Mouse (Mus musculus): ENCODE results near the gene Ptgds.

The Ptgds gene

DNA sequence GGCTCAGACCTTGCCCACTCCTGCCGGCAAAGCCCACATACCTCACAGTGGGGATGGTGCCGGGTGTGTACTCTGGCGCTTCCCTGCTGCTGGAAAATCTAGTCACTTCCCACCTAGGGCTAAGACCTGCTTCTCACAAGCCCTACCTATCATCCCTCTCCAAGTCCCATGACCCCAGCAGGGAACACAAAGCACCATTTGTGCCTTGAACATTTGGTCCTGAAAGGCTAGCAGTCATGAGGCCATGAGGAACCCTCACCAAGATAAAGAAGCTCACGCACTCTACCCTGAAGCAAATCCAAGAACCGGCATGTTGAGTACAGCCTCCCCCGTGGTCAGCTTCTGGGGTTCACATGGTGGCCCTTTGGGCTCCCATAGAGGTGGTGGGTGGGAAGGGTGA is at the start of gene Ptgds:
Ptgds (minus strand) TSS at position 78 of the 400 bp plus-strand sequence.
- DNase-seq (ENCODE audit: low spot score), result no peak

- no peak for DNase-seq (ENCODE audit: low spot score)
These were observed 40.1 kb upstream of the Ptgds start for GRCm38 (mm10) chr2:25509912-25510311.

DNA sequence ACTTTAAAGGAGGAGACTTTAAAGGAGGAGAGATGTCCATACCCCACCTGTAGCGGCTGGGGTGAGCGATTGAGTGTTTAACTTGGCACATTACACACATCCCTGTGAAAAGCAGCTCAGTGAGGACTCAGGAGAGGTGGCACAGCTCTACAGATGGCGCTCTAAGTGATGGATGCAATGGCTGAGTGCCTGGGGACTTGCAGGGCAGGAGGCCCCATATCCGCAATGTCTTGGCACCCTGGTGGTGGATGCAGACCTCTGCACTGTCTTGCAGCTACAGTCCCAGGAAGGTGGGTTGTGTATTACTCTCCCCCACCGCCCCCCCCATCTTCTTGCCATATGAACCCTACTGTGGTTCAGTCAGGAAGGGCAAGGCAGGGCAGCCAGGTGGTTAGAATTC is 37.1 kb upstream of the Ptgds start:
- no peak for DNase-seq (ENCODE audit: low spot score)

GRCm38 (mm10) chr2:25505860-25506259 is 36.0 kb upstream of the Ptgds start:
- no peak for DNase-seq (ENCODE audit: low spot score)

DNA sequence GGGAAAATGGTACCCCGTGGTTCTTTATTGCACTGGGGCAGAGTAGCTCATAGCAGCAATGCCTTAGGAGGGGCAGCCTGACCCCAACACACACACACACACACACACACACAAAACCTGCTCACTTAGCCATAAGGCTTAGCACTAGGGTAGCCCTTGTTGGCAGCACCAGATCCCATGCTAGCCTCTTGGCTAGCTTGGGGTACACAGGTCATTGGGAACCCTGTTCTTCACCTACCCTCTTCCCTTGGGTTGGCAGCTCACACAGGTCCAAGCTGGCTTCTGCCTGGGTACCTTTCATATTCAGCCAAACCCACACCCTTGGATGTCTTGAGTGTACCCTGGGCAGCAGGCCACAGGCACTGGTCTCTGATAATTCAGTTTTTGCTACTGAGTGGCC is 35.2 kb upstream of the Ptgds start:
- no peak for DNase-seq (ENCODE audit: low spot score)

DNA sequence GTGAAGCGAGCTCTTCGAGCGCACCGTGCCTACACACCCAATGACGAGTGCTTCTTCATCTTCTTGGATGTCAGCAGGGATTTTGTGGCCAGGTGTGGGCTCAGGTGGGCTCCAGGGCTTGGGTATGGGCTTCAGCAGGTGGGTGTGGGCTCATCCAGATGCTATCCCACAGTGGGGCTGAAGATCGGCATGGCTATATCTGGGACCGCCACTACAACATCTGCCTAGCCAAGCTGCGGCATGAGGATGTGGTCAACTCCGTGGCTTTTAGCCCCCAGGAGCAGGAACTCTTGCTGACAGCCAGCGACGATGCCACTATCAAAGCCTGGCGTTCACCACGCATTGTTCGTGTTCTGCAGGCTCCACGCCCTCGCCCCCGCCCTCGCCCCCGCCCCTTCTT is 34.7 kb upstream of the Ptgds start:
- DNase-seq (ENCODE audit: low spot score), result no peak

DNA sequence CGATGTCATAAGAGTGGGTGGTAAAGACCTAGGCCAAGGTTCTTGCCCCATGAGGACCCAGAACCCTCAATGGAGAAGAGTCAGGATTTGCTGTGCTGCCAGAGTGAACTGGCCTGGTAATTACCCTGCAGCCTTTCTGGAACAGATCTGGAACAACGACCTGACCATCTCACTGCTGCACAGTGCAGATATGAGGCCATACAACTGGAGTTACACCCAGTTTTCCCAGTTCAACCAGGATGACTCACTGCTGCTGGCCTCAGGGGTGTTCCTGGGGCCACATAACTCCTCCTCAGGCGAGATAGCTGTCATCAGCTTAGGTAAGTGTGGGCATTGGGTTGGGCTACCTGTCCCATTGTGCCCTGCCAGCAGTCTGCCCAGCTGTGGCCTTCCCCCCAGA is 32.9 kb upstream of the Ptgds start:
- DNase-seq (ENCODE audit: low spot score), result no peak

DNA sequence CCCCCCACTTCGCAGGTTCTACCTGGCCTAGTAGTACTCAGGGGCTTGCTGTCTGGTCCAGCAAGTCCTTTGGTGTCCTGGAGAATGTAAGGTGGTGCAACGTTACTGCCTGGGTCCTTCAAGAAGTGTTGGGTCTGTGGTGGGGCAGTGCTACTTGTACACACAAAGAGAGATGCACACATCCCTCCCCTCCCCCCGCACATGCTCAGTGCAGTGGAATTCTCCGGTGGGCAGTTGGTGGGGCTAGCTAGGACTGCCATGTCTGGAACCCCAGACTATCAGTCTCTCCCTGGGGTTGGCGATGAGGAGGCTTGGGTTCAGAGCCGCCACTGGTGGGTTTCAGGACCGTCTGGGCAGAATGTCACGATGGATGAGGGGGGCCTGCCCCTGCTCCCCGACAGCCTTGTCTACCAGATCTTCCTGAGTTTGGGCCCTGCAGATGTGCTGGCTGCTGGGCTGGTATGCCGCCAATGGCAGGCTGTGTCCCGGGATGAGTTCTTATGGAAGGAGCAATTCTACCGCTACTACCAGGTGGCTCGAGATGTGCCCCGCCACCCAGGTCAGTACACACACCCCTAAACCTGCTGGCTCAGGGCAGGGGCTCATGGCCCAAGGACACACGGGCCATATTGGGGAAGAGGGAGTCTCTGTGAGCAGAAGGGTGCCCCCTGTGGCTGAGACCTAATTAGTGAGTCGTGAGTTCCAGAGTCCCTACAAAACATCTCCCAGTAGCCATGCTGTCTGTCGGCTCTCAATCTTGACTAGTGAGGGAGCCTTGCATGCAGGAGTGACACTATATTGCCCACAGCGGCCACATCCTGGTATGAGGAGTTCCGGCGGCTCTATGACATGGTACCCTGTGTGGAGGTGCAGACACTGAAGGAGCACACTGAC is 32.0 kb upstream of the Ptgds start, which contains the start of gene C8g:
C8g (minus strand) TSS at position 127 of the 894 bp plus-strand sequence.
- DNase-seq (ENCODE audit: low spot score), result no peak

- DNase-seq (ENCODE audit: low spot score), result peak; percentile 46
These were observed 30.9 kb upstream of the Ptgds start, which contains the start of gene Fbxw5 for GRCm38 (mm10) chr2:25500576-25501405. Gene Fbxw5, plus strand, starts transcription at chr2:25500750.

DNA sequence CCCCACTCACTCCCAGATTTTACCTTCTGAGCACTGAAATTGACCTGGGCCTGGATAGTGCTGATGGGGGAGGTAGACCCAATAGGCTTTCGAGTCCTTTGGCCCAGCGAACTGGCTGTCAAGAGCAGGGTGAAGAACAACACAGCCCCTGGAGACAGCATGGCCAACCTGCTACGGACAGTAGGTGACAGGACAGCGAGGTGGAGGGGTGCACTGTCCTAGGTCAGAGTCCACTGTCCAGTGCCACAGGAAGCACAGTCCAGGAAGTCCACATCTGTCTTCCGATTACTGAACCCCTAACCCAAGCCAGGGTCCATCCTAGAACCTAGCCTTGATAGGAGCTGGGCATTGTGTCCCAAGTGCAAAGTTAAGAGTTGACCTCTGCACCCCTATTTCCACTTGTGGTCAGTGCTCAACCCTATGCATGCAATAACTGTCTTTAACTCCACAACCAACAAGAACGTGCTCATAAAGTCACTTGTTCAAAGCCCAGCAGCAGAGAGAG is 30.3 kb upstream of the Ptgds start:
- DNase-seq (ENCODE audit: low spot score), result no peak

GRCm38 (mm10) chr2:25498622-25499478 is 29.0 kb upstream of the Ptgds start:
- no peak for DNase-seq (ENCODE audit: low spot score)

GRCm38 (mm10) chr2:25497846-25498575 is 28.2 kb upstream of the Ptgds start:
- no peak for DNase-seq (ENCODE audit: low spot score)

GRCm38 (mm10) chr2:25496462-25496861 is 26.6 kb upstream of the Ptgds start:
- no peak for DNase-seq (ENCODE audit: low spot score)

GRCm38 (mm10) chr2:25493476-25493961 is 23.7 kb upstream of the Ptgds start, which contains the start of gene Lcn12:
Gene Lcn12, minus strand, starts transcription at chr2:25493911.
- DNase-seq (ENCODE audit: low spot score), result no peak

GRCm38 (mm10) chr2:25492988-25493387 is 23.1 kb upstream of the Ptgds start:
- DNase-seq (ENCODE audit: low spot score), result no peak

GRCm38 (mm10) chr2:25488671-25489068 is 18.8 kb upstream of the Ptgds start:
- DNase-seq (ENCODE audit: low spot score), result no peak

DNA sequence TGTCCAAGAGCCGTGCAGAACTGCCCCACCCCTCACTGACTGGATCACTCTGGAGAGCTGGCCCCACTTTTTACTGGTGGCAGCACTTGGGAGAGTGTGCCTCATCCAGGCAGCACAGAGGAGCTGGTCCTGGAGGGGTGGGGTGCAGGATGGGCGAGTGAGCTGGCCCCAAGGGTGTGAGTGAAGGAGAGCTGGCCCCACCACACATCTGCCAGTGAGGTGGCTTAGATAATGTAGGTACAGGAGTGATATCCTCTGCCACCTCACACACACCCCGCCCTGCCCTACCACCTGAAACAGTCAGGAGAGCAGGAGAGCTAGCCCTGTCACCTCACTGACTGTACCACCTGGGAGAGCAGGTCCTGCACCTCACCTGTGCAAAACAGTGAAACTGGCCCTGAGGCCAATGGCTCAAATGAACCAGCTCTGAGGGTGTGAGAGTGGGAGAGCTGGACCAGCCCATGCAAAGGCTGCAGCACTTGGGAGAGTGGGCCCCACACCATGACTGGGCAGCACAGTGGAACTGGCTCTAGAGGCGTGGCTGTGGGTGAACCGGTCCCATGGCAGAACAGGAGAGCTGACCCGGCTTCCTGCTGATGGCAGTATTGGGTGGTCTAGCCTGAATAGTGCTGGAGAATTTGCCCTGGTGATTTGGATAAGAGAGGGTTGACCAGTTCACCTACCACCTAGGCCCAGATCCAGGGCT is 18.3 kb upstream of the Ptgds start:
- no peak for DNase-seq (ENCODE audit: low spot score)

DNA sequence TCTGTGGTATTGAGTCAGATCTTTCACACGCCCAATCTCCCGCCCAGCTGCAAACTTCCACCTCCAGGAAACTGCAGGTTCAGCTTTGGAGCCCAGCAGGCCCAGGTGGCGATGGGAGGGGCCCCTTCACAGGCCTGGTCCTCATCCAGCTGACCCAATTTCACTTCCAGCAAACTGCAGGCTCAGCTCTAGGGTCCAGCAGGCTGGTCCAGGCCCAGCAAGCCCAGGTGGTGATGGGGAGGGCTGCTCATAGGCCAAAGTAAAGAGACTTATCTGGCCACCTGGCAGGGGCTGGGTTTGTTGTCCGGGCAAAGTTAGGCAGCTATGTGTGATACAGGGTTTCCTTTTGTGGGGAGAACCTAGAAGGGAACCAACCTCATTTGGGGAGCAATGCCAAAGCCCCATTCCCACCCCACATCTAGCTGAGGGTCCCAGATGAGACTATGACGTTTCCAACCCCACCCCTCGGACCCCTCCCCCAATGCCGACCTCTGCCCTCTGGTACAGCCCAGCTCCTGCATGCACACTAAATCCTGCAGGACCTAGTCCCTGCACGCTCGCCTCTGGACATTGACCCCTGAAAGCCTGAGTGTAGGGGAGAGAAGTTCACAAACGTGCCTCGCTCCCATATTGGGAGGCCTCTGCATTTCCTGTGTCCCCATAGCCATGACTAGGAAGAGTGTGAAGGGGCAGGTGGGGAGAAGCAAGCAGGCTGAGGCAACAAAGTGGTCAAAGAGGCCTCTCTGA is 15.2 kb upstream of the Ptgds start:
- no peak for DNase-seq (ENCODE audit: low spot score)

DNA sequence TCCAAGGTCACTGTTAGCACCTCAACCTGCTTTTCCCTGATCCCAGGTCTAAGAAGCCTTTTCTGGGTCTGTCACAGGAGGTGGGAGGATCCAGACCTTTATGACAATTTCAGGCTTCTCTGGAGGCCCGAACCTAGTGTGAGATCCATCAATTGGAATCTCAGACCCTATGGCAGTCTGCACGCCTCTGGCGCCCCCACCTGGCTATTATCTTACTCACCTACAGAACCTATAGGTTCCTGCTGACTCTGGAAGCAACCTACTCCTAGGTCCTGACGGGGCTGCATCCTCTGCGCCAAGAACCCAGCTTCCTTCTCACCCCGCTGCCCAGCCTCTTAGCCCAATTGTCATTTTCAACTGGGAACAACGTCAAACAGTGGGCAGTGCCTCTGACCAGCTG is 13.1 kb upstream of the Ptgds start:
- no peak for DNase-seq (ENCODE audit: low spot score)
